Mouse (Mus musculus) megakaryocyte-erythroid progenitor cell, adult 5 weeks (primary cell): Measurements from ENCODE around the gene Ubn1. TPM values are rescaled to one million over a fixed set of nuclear protein-coding genes. Genes with fewer than 3 reads are reported as not detected.

Experiments
- polyA plus RNA-seq: library from polyadenylated mRNA; stranded (reverse); fragments of >175 nt; gene quantifications from 2 replicates; pipeline ENCODE4 v1.2.3, GENCODE M21; 2012

The Ubn1 gene
- polyA plus RNA-seq = 20.0 and 22.6 TPM in 2 replicates

GRCm38 (mm10) chr16:5049774-5050234 lies at the start of gene Ubn1, which contains the start of gene Glyr1:
Gene Ubn1 (plus strand): TSS chr16:5050057.
Gene Glyr1 (minus strand): TSS chr16:5049863.

GRCm38 (mm10) chr16:5007067-5007466 lies 42.8 kb upstream of the Ubn1 start, which contains the start of gene Smim22:
Gene Smim22 (plus strand): TSS chr16:5007288.

DNA sequence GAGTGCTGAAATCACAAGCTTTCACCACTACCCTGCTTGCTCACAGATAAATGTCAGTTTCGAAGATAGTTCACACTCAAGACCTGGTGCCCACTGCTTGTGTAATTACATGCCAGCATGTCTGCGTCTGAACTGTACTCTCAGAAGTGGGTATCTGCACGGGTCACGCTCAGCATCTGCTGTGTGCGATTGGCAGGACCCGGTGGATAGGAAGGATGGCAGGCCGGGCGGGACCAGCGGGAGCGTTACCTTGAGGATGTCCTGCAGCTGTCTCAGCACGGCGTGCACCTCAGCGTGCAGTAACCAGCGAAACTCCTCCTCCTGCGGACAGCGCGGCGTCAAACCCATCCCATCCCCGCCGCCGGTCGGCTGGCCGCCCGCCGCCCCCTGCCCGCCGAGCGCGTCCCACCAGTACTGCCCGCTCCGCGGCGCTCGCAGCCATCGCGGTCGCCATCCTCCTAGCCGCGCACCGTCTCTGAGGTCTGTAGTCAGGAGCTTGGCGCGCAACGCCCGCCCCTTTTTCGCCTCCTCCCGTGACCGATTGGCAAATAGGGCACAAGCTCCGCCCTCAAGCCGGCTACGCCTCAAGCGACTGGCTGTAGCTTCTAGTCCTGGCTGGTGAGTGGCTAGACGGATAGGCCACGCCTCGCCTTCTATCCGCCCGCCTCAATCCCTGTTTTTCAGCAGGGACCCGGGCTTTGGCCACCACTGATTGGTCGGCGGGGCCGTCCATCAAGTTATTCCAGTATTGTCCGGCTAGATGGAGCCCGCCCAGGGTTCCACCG lies 36.6 kb upstream of the Ubn1 start, which contains the start of gene Rogdi:
Gene Rogdi, minus strand, starts transcription at position 500 of the 785 bp plus-strand sequence.

GRCm38 (mm10) chr16:5132401-5132801 lies 82.5 kb downstream of the Ubn1 start, which contains the start of gene Ppl:
Gene Ppl (minus strand): TSS chr16:5132421.

Other genes with a start within 250 kb of the Ubn1 start
- gene 4930562C15Rik, start 214.6 kb upstream of the Ubn1 start, polyA plus RNA-seq = not detected in 2 replicates
- 306 and 321 TPM in 2 replicates for gene Ubald1, start 169.7 kb upstream of the Ubn1 start, polyA plus RNA-seq
- gene Mgrn1, start 163.8 kb upstream of the Ubn1 start, polyA plus RNA-seq = 26.9 and 28.9 TPM in 2 replicates
- gene Nudt16l1, start 111.3 kb upstream of the Ubn1 start, polyA plus RNA-seq = 38.9 and 41.7 TPM in 2 replicates
- gene Anks3, start 85.9 kb upstream of the Ubn1 start, polyA plus RNA-seq = 35.1 and 47.1 TPM in 2 replicates
- gene Sept12, start 52.2 kb upstream of the Ubn1 start, polyA plus RNA-seq = 0.03 TPM in 1 of 2 replicates, not detected in the other
- not detected in 2 replicates for gene Smim22, start 42.8 kb upstream of the Ubn1 start, polyA plus RNA-seq
- gene Rogdi, start 36.5 kb upstream of the Ubn1 start, polyA plus RNA-seq = 111 and 130 TPM in 2 replicates
- 23.6 and 25.3 TPM in 2 replicates for gene Glyr1, start 194 bp upstream of the Ubn1 start, polyA plus RNA-seq
- gene Ppl, start 82.4 kb downstream of the Ubn1 start, polyA plus RNA-seq = 0.02 TPM in 1 of 2 replicates, not detected in the other
- not detected in 2 replicates for gene Sec14l5, start 97.1 kb downstream of the Ubn1 start, polyA plus RNA-seq
- 54.6 and 72.0 TPM in 2 replicates for gene Nagpa, start 154.0 kb downstream of the Ubn1 start, polyA plus RNA-seq
- not detected in 2 replicates for gene AU021092, start 172.2 kb downstream of the Ubn1 start, polyA plus RNA-seq
- 13.6 and 14.8 TPM in 2 replicates for gene Alg1, start 183.6 kb downstream of the Ubn1 start, polyA plus RNA-seq
- 3.7 and 3.8 TPM in 2 replicates for gene Eef2kmt, start 205.9 kb downstream of the Ubn1 start, polyA plus RNA-seq